22 mouse cellular contexts compared by ENCODE assay signal in genomic region chr16:4312018-4312417, GRCm38 (mm10).
DNase-seq lines count a peak whose midpoint lies in the region; ATAC-seq and TF ChIP-seq lines count a peak whose summit lies in the region.
"Had no signal": no experiment of that assay in that cellular context is flagged by ENCODE, and none has a peak within 500 bp of the region (broad histone marks: within the 10 kb centered on the region; RNA-seq: fewer than 3 reads in every experiment).

No protein-coding gene starts in this region.

- dilution Hi-C loops in CH12.LX (cut with MboI; ENCODE audit: extremely low pct_ligation_motif_present, extremely low pct_unique_long_range_greater_than_20kb, low sequenced_read_pairs), result no loop called here

- H3K4me1 ChIP-seq in heart, embryonic 10.5 days, result no peaks in the 10 kb centered on the region
- no peaks in the 10 kb centered on the region for H3K4me1 ChIP-seq in heart, embryonic 14.5 days (ENCODE audit: control insufficient read depth in 2 of 2, insufficient read depth in 2 of 2, low read length in 2 of 2)
- H3K4me1 ChIP-seq in CH12.LX (ENCODE audit: control insufficient read depth in 1 of 2, insufficient read depth in 2 of 2), result no peaks in the 10 kb centered on the region; a peak in 1 of 4 replicates

- intact Hi-C loops in heart, postnatal 14 days (cut with DNase I), result no loop called here
- intact Hi-C loops in left cerebral cortex, postnatal 4 days (cut with DNase I), result loop anchor here (10.0 kb wide), 1 partner anchor 163 kb away; no protein-coding TSS in a partner anchor

- no peak for TF ChIP-seq RAD21 in CH12.LX (IDR thresholded peaks at IDR 0.05; ENCODE audit: low read depth, low read length)

- H3K36me3 ChIP-seq in heart, embryonic 10.5 days, result no peaks in the 10 kb centered on the region
- H3K36me3 ChIP-seq in heart, embryonic 14.5 days (ENCODE audit: control insufficient read depth, insufficient read depth, low read length), result no peaks in the 10 kb centered on the region
- no peaks in the 10 kb centered on the region for H3K36me3 ChIP-seq in CH12.LX (replicated peaks in 1 of 2; ENCODE audit: control insufficient read depth in 1 of 2, insufficient read depth in 1 of 2, low read length in 1 of 2)
- H3K36me3 ChIP-seq: G1E had no signal

- TF ChIP-seq CTCF in CH12.LX (conservative IDR thresholded peaks at IDR 0.05 in 1 of 2, IDR thresholded peaks at IDR 0.05 in 1 of 2; ENCODE audit: low read depth in 2 of 2, low read length in 2 of 2), result no peak

- H3K9ac ChIP-seq in heart, embryonic 14.5 days (ENCODE audit: low read length), result no peak overlapping the region
- no peak overlapping the region for H3K9ac ChIP-seq in CH12.LX (ENCODE audit: insufficient read depth, low read depth)

- TF ChIP-seq POLR2A in CH12.LX (IDR thresholded peaks at IDR 0.05; ENCODE audit: low read depth, low read length), result no peak

- in situ Hi-C loops in CH12.LX (cut with MboI; ENCODE audit: low pct_ligation_motif_present, low pct_unique_long_range_greater_than_20kb, low sequenced_read_pairs), result no loop called here

- DNase-seq in heart, adult 11 months, result peak; percentile 83
- no peak for DNase-seq in heart, postnatal 14 days
- DNase-seq in heart, embryonic 10.5 days (ENCODE audit: low spot score), result peak; percentile 58
- no peak for DNase-seq in heart, adult 18-20 months
- no peak for DNase-seq in heart, adult 9 months (ENCODE audit: low spot score in 2 of 2)
- DNase-seq in CH12.LX (ENCODE audit: extremely low read depth), result no peak
- no peak for DNase-seq in left cerebral cortex, postnatal 4 days
- DNase-seq: adrenal gland, adult 2 months; adrenal gland, adult 8-10 months; adrenal gland, postnatal 10 days; adrenal gland, postnatal 14 days; adrenal gland, postnatal 25 days; adrenal gland, postnatal 36 days; B cell, adult 2 months; cerebellum, adult 11 months; cerebellum, adult 11-12 months; cerebellum, adult 18-20 months had no signal

- no peak overlapping the region for H3K27ac ChIP-seq in heart, embryonic 10.5 days
- no peak overlapping the region for H3K27ac ChIP-seq in heart, embryonic 14.5 days (replicated peaks in 1 of 2; ENCODE audit: control insufficient read depth in 1 of 2, insufficient read depth in 1 of 2, low read depth in 2 of 2, low read length in 2 of 2)
- H3K27ac ChIP-seq in CH12.LX (ENCODE audit: insufficient read depth, low read depth), result no peak overlapping the region

- no peaks in the 10 kb centered on the region for H3K79me2 ChIP-seq in CH12.LX (replicated peaks; ENCODE audit: control insufficient read depth, extremely low read depth, insufficient read depth, poor library complexity, severe bottlenecking)

- no peak overlapping the region for H3K4me3 ChIP-seq in heart, embryonic 10.5 days
- no peak overlapping the region for H3K4me3 ChIP-seq in heart, embryonic 14.5 days (ENCODE audit: control insufficient read depth in 1 of 2, insufficient read depth in 1 of 2, low read depth in 1 of 2, low read length in 2 of 2)
- no peak overlapping the region for H3K4me3 ChIP-seq in CH12.LX (replicated peaks in 1 of 3; ENCODE audit: low read depth in 2 of 3, low read length in 2 of 3, poor library complexity in 1 of 3)

- ATAC-seq in heart, embryonic 14.5 days (ENCODE audit: insufficient number of reproducible peaks, insufficient read depth, low FRiP score, low read depth), result 0 out of 2 replicates have a peak, but pooled peaks have one; percentile 42
- ATAC-seq: activated CD4-positive, CD25-positive, alpha-beta regulatory T cell, adult 4 months; CD4-positive, CD25-positive, alpha-beta regulatory T cell, adult 4 months; Patski had no signal

- no peaks in the 10 kb centered on the region for H3K9me3 ChIP-seq in heart, embryonic 10.5 days
- no peaks in the 10 kb centered on the region for H3K9me3 ChIP-seq in heart, embryonic 14.5 days (ENCODE audit: control insufficient read depth, low read length)
- no peaks in the 10 kb centered on the region for H3K9me3 ChIP-seq in CH12.LX (replicated peaks; ENCODE audit: low read length)
- H3K9me3 ChIP-seq: G1E had no signal

- H3K27me3 ChIP-seq in heart, embryonic 10.5 days (ENCODE audit: insufficient read depth, poor library complexity, severe bottlenecking), result 0 out of 2 replicates have a peak, but pooled peaks cover 8% of the 10 kb centered on the region
- H3K27me3 ChIP-seq in heart, embryonic 14.5 days (ENCODE audit: control insufficient read depth, insufficient read depth, low read length), result no peaks in the 10 kb centered on the region
- H3K27me3 ChIP-seq in CH12.LX (replicated peaks), result no peaks in the 10 kb centered on the region
- H3K27me3 ChIP-seq: Patski had no signal

- WGBS in heart, embryonic 10.5 days, result 65% methylated on average over 2 of the region's 2 CpGs
- WGBS in heart, embryonic 14.5 days, result 46% methylated on average over 2 of the region's 2 CpGs

- no peak overlapping the region for H3K4me2 ChIP-seq in heart, embryonic 14.5 days (ENCODE audit: low read length)
- H3K4me2 ChIP-seq in CH12.LX (ENCODE audit: insufficient read depth, low read depth, poor library complexity, severe bottlenecking), result no peak overlapping the region

- no peak for TF ChIP-seq EP300 in CH12.LX (IDR thresholded peaks at IDR 0.05; ENCODE audit: low read length)

TF ChIP-seq in CH12.LX, 34 proteins besides CTCF, POLR2A, EP300 and RAD21:
- TF ChIP-seq BHLHE40 (IDR thresholded peaks at IDR 0.05; ENCODE audit: low read depth, low read length) (no peak), MYC (IDR thresholded peaks at IDR 0.05; ENCODE audit: low read depth, low read length) (no peak), MXI1 (IDR thresholded peaks at IDR 0.05; ENCODE audit: low read depth, low read length) (0 out of 2 replicates have a peak, but pooled peaks have one; percentile 7)

Comparison
In these comparisons a context has a peak if more than half of its experiments do, and no peak if none do; other contexts are left out.
1. DNase-seq: peak in heart, adult 11 months (single experiment) and heart, embryonic 10.5 days (single experiment); none in heart, postnatal 14 days (0 of 2), heart, adult 18-20 months (0 of 2), heart, adult 9 months (0 of 2), CH12.LX (single experiment) and left cerebral cortex, postnatal 4 days (single experiment).